Mouse (Mus musculus) erythroblast, embryonic 14.5 days (primary cell): Measurements from ENCODE around the gene Scn10a. TPM values are rescaled to one million over a fixed set of nuclear protein-coding genes. Genes with fewer than 3 reads are reported as not detected.

ENCODE experiments used
- H3K27me3 ChIP-seq: 2 replicates; pipeline ENCODE4 v1.6.1; 2012; ENCODE audit warnings: inconsistent platforms; ENCODE audit not compliant: control insufficient read depth
- H3K36me3 ChIP-seq: 2 replicates; pipeline ENCODE4 v1.6.1; 2012; ENCODE audit warnings: mild to moderate bottlenecking, inconsistent platforms; ENCODE audit not compliant: control insufficient read depth
- H3K4me1 ChIP-seq: 2 replicates; pipeline ENCODE4 v1.6.1; 2012; ENCODE audit warnings: inconsistent platforms; ENCODE audit not compliant: control insufficient read depth
- H3K4me3 ChIP-seq: replicated peaks from 2 replicates; pipeline ENCODE3; 2012; ENCODE audit warnings: moderate library complexity, mild to moderate bottlenecking, inconsistent platforms
- H3K9me3 ChIP-seq: 2 replicates; pipeline ENCODE4 v1.6.1; 2012; ENCODE audit warnings: low read length, inconsistent platforms, mixed read lengths; ENCODE audit not compliant: control insufficient read depth
- GATA1 ChIP-seq: IDR thresholded peaks from 2 replicates; pipeline ENCODE4 v1.6.1; 2012; ENCODE audit warnings: low read length, inconsistent platforms, mixed read lengths
- TAL1 ChIP-seq: IDR thresholded peaks from 3 replicates; pipeline ENCODE4 v1.6.1; 2012; ENCODE audit warnings: low read length, inconsistent platforms, mixed read lengths
- polyA plus RNA-seq: library from polyadenylated mRNA; stranded (reverse); fragments of >175 nt; gene quantifications from 2 replicates; pipeline ENCODE4 v1.2.3, GENCODE M21; 2012

Gene Scn10a
- polyA plus RNA-seq, 1 experiment, result not detected

DNA sequence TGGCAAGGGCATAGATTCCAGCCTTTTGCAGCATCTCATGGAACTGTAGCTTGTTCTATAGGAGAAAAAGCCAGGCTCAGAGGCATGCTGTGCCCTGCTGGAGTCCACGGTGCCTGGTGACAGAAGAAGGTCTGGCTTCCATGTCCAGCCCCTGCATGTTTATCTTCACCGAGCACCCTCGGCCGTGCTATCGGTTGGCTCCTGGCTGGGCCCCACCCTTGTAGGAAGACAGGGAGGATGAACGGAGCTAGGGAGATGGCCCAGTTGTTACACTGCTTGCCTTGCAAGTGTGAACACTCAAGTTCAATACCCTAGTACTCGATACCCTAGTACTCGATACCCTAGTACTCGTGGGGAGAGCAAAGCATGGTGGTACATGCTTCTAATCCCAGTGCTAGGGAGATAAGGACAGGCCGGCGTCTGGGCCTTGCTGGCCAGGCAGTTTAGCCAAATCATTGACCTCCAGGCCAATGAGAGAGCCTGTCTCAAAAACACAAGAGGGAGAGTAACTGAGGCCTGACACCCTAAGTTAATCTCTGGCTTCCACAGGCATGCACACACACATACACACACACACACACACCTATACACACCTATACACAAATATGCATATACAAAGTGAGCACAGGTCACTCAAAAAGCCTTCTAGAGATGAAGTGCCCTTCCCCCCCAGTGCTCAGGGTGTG, 9.4 kb upstream of the Scn10a start:
- peaks cover 43% of the 10 kb centered on the region for H3K4me1 ChIP-seq
- H3K27me3 ChIP-seq, result no peaks in the 10 kb centered on the region
- H3K36me3 ChIP-seq, result no peaks in the 10 kb centered on the region
- no peaks in the 10 kb centered on the region for H3K9me3 ChIP-seq
- peak overlapping the region; percentile 8 for H3K4me3 ChIP-seq
- TF ChIP-seq GATA1, result peak; percentile 30; the same call in 1 of the 2 replicates
- peak; percentile 55 for TF ChIP-seq TAL1

DNA sequence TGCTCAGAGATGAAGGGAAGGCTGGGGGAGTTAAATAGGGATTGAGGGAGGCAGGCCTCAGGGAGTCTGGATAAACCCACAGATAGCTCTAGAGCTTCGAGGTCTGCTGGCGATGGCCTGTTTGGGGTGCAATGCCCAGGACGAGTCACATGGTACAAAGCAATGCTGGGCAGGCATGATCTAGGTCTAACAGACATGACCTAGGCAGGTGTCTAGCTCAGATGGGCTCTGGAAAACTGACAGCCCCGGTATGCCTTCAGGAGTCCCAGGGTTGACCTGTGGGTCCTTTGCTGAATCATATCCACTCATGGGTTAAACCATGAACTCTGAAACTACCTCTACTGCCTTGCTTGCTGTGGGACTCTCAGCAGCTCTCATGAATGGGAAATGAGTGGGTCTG, 7.9 kb upstream of the Scn10a start:
- no peaks in the 10 kb centered on the region for H3K9me3 ChIP-seq
- TF ChIP-seq TAL1 (no peak), GATA1 (no peak)

GRCm38 (mm10) chr9:119725293-119725862, 6.3 kb upstream of the Scn10a start:
- Histone ChIP-seq H3K36me3 (no peaks in the 10 kb centered on the region), H3K9me3 (no peaks in the 10 kb centered on the region), H3K4me3 (no peak overlapping the region), H3K27me3 (no peaks in the 10 kb centered on the region), H3K4me1 (peaks cover 40% of the 10 kb centered on the region)
- TF ChIP-seq GATA1, result no peak
- no peak for TF ChIP-seq TAL1

More for the DNA sequence above, 7.9 kb upstream of the Scn10a start:
- no peaks in the 10 kb centered on the region for H3K27me3 ChIP-seq
- peaks cover 43% of the 10 kb centered on the region for H3K4me1 ChIP-seq
- no peak overlapping the region for H3K4me3 ChIP-seq
- no peaks in the 10 kb centered on the region for H3K36me3 ChIP-seq

GRCm38 (mm10) chr9:119706700-119707099, 12.4 kb downstream of the Scn10a start:
- H3K36me3 ChIP-seq, result no peaks in the 10 kb centered on the region
- H3K9me3 ChIP-seq, result no peaks in the 10 kb centered on the region
- no peak overlapping the region for H3K4me3 ChIP-seq
- H3K27me3 ChIP-seq, result no peaks in the 10 kb centered on the region
- no peaks in the 10 kb centered on the region for H3K4me1 ChIP-seq
- TF ChIP-seq GATA1 (no peak), TAL1 (no peak)

GRCm38 (mm10) chr9:119691505-119691904, 27.6 kb downstream of the Scn10a start:
- Histone ChIP-seq H3K27me3 (no peaks in the 10 kb centered on the region), H3K4me3 (no peak overlapping the region), H3K36me3 (no peaks in the 10 kb centered on the region), H3K4me1 (no peaks in the 10 kb centered on the region), H3K9me3 (peaks cover 2% of the 10 kb centered on the region)
- TF ChIP-seq TAL1, result no peak
- no peak for TF ChIP-seq GATA1

DNA sequence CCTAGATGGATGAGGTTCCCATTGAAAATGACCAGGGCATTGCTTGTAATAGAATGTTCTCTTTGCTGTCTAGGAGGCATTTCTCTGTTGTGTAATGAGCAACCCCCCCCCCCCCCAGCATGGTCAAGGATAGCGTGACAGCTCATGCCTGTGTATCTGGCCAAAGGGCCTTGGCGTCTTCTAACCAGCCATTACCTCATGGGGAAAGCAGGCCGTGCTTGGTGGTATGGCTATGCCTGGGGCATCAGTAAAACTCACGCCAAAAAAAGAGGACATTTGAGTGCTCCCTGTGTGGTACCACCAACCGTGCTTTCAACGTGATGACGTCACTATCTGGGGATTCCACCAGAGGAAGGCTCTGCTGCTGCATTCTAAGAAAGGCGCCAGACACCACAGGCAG, 28.1 kb downstream of the Scn10a start:
- peaks cover 5% of the 10 kb centered on the region for H3K9me3 ChIP-seq
- H3K4me3 ChIP-seq, result no peak overlapping the region
- no peaks in the 10 kb centered on the region for H3K4me1 ChIP-seq
- no peaks in the 10 kb centered on the region for H3K36me3 ChIP-seq
- no peak for TF ChIP-seq TAL1
- TF ChIP-seq GATA1, result no peak
- no peaks in the 10 kb centered on the region for H3K27me3 ChIP-seq

DNA sequence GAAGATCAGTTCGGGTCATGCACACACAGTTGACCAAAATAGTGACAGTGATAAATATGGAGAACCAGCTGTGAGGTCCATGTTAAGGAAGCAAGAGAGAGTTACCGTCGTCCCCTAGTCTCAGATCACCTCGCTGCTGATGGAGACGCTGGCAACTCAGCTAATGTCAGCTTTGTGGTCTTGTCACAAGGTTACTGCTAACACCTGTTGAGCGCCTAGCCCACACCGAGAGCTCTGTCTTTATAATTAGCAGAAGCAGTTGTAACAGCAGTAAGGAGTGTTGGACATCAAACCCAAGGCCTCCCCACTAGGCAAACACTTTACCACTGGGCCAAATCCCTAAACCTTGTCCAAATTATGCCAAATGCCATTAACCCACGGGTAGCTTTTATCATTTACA, 31.2 kb downstream of the Scn10a start:
- TF ChIP-seq GATA1 (no peak), TAL1 (no peak)
- H3K9me3 ChIP-seq, result peaks cover 10% of the 10 kb centered on the region
- H3K36me3 ChIP-seq, result no peaks in the 10 kb centered on the region

DNA sequence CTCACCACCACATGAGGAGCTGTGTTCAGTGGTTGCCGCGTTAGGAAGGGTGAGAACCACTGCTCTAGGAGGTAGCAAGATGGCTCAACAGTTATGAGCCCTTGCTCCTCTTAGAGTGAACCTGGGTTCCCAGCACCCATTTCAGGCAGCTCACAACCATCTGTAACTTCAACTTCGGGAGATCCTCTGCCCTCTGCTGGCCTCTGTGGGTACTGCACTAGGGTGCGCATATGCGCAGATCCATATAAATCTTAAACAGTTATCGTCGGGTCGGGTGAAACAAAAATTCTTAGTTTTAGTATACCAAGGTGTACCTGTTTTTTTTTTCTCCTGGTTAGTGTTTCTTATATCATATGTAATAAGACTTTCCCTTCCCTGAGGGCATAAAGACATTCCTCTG, 32.9 kb downstream of the Scn10a start:
- no peak overlapping the region for H3K4me3 ChIP-seq
- H3K27me3 ChIP-seq, result no peaks in the 10 kb centered on the region
- TF ChIP-seq TAL1 (no peak), GATA1 (no peak)
- H3K4me1 ChIP-seq, result no peaks in the 10 kb centered on the region
- no peaks in the 10 kb centered on the region for H3K36me3 ChIP-seq
- peaks cover 10% of the 10 kb centered on the region for H3K9me3 ChIP-seq

More for the DNA sequence above, 31.2 kb downstream of the Scn10a start:
- no peak overlapping the region for H3K4me3 ChIP-seq
- H3K27me3 ChIP-seq, result no peaks in the 10 kb centered on the region
- no peaks in the 10 kb centered on the region for H3K4me1 ChIP-seq

- peaks cover 4% of the 10 kb centered on the region; the same call in 1 of the 2 replicates for H3K9me3 ChIP-seq
- no peaks in the 10 kb centered on the region for H3K4me1 ChIP-seq
- no peak for TF ChIP-seq GATA1
- no peak for TF ChIP-seq TAL1
- no peaks in the 10 kb centered on the region for H3K27me3 ChIP-seq
- H3K4me3 ChIP-seq, result no peak overlapping the region
- no peaks in the 10 kb centered on the region for H3K36me3 ChIP-seq
Measured at GRCm38 (mm10) chr9:119680896-119681295, 38.2 kb downstream of the Scn10a start.

DNA sequence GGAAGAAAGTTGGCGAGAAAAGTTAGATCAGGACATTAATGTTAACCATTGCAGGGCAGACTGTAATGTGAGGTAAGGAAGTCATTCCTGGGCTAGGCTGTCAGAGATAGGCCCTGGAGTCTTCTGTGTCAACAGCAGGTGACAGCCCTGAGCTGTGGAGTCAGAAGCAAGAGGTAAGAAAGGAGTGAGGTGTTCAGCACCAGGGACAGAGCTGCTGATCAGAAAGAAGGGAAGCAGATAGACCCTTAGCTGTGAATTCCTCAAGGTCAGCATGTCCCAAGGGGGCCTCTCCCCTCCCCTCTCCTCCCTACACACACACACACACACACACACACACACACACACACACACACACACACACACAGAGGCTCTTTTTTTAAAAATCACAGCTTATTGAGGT, 55.0 kb downstream of the Scn10a start:
- no peaks in the 10 kb centered on the region for H3K4me1 ChIP-seq
- no peaks in the 10 kb centered on the region for H3K36me3 ChIP-seq
- H3K9me3 ChIP-seq, result no peaks in the 10 kb centered on the region; the same call in 1 of the 2 replicates

More for the DNA sequence above, 55.0 kb downstream of the Scn10a start:
- H3K4me3 ChIP-seq, result no peak overlapping the region
- no peaks in the 10 kb centered on the region for H3K27me3 ChIP-seq
- TF ChIP-seq GATA1 (no peak), TAL1 (no peak)
